Mouse (Mus musculus): ENCODE data around the gene Ivd.

- no peak for TF ChIP-seq CTCF (IDR thresholded peaks at IDR 0.05; ENCODE audit: borderline replicate concordance, insufficient read depth, low read length)
- no peak for TF ChIP-seq POLR2A (IDR thresholded peaks at IDR 0.05; ENCODE audit: low read depth, low read length)
Measured at GRCm38 (mm10) chr2:118897392-118897791, 35.6 kb downstream of the Ivd start.
